Mouse (Mus musculus): ENCODE results near the gene Epyc. TPM values are rescaled to one million over a fixed set of nuclear protein-coding genes. Genes with fewer than 3 reads are reported as not detected.

Gene Epyc
- polyA plus RNA-seq (2012; rRNA removed) = not detected in 2 replicates

DNA sequence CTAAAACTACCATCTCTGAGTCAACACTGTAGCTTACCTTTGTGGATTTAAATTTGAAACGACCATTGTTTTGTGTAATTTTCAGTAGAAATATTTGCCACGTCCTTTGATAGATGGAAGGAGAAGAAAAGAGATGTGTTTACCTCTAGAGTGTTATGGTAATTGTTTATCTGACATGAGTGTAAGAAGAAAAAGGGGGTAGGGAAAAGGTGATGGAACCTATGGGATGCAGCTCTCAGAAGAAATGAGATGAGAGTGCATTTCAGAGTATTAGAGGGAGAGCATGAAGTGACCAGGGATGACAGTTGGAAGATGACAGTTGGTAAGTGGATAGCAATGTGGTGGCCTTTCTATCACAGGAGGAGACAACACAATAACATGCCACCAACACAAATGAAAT lies at the start of gene Epyc:
Gene Epyc, plus strand, starts transcription at position 301 of the 400 bp plus-strand sequence.

DNA sequence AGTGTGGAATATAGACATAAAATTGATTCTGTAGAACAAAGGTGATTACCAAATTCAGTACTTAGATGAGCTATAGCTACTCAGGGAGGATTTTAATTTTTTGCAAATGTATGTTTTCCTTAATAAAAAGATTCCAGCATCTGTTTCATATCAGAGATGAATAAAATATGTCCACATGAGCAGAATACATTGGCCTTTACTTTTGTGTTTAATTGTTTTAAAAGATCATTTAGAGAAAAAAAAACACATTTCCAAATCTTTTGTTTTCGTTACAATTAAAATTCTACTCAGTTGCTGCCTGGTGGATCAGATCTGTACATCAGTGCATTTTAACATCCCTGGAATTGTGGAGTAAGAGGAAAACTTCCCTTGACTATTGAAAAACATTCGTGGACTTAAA lies 37.3 kb upstream of the Epyc start, which contains the start of gene Kera:
Gene Kera, plus strand, starts transcription at position 301 of the 400 bp plus-strand sequence.

DNA sequence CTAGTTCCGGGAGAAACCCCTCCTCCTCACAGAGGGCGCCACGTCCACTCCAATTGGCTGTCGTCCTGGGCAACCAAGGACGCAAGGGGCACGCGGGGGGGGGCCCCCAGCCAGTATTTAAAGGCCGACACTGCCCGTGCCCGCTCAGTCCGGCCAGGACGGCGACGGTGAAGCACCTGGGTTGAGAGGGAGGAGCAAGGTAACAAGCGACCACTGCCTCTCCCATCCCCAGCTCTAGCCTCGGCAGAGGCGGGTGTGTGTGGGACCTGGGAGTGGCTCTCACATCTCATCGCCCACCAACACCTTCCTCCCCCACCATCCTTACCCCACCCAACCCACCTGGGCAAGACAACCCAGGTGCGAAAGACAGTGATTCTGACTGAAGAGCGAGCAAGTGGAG lies 49.0 kb downstream of the Epyc start, which contains the start of gene Ccer1:
Gene Ccer1, plus strand, starts transcription at position 147 of the 400 bp plus-strand sequence.

DNA sequence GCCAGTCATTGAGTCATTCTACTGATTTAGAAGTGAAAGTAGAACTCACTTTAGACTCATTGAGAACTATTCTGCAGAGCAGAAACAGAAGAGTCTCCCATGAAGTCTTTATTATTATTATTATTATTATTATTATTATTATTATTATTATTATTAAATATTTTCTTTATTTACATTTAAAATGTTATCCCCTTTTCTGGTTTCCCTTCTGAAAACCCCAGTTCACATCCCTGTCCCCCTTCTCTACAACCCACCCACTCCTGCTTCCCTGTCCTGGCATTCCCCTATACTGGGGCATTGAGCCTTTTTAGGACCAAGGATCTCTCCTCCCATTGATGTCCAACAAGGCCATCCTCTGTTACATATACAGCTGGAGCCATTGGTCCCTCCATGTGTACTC lies 82.8 kb downstream of the Epyc start, which contains the start of gene C030005K15Rik:
Gene C030005K15Rik, minus strand, starts transcription at position 101 of the 400 bp plus-strand sequence.

Other genes with a start within 250 kb of the Epyc start
- gene Dcn, start 164.5 kb upstream of the Epyc start, polyA plus RNA-seq (2012; rRNA removed) = 32.0 and 36.2 TPM in 2 replicates
- 17.9 and 21.0 TPM in 2 replicates for gene Lum, start 78.9 kb upstream of the Epyc start, polyA plus RNA-seq (2012; rRNA removed)
- 0.08 TPM in 1 of 2 replicates, not detected in the other for gene Kera, start 37.2 kb upstream of the Epyc start, polyA plus RNA-seq (2012; rRNA removed)
- not detected in 2 replicates for gene Ccer1, start 49.0 kb downstream of the Epyc start, polyA plus RNA-seq (2012; rRNA removed)
- not detected in 2 replicates for gene C030005K15Rik, start 82.7 kb downstream of the Epyc start, polyA plus RNA-seq (2012; rRNA removed)

Data from liver, embryonic 14 days (tissue).